Mouse (Mus musculus) E14TG2a.4 (cell line): ENCODE measurements around the gene Dap.

ENCODE experiments used
- H3K27me3 ChIP-seq: 2 replicates; pipeline ENCODE4 v1.6.1; 2014; ENCODE audit warnings: low read length, control low read depth; ENCODE audit not compliant: insufficient read depth
- H3K36me3 ChIP-seq: 2 replicates; pipeline ENCODE4 v1.6.1; 2014; ENCODE audit warnings: low read length, control low read depth; ENCODE audit not compliant: insufficient read depth
- H3K4me1 ChIP-seq: replicated peaks from 2 replicates; pipeline ENCODE4 v1.6.1; 2014; ENCODE audit warnings: low read depth, low read length, control low read depth
- H3K4me3 ChIP-seq: replicated peaks from 2 replicates; pipeline ENCODE4 v1.5.1; 2014; ENCODE audit warnings: mild to moderate bottlenecking, low read length
- H3K9me3 ChIP-seq: 2 replicates; pipeline ENCODE4 v1.6.1; 2014; ENCODE audit warnings: low read length, control low read depth
- CTCF ChIP-seq: conservative IDR thresholded peaks from 2 replicates; pipeline ENCODE4 v1.5.1; 2014; ENCODE audit warnings: low read length
- NANOG ChIP-seq: IDR thresholded peaks from 2 replicates; pipeline ENCODE4 v1.6.1; 2014; ENCODE audit warnings: borderline replicate concordance, low read length, mixed read lengths
- POU5F1 ChIP-seq: IDR thresholded peaks from 2 replicates; pipeline ENCODE4 v1.6.1; 2014; ENCODE audit warnings: low read length, borderline replicate concordance

Gene Dap

GRCm38 (mm10) chr15:31244696-31245445, 20.8 kb downstream of the Dap start:
- Histone ChIP-seq H3K27me3 (peaks cover 20% of the 10 kb centered on the region), H3K36me3 (no peaks in the 10 kb centered on the region), H3K4me3 (no peak overlapping the region), H3K9me3 (peaks cover 10% of the 10 kb centered on the region), H3K4me1 (peaks cover 23% of the 10 kb centered on the region)
- TF ChIP-seq NANOG (no peak), POU5F1 (no peak), CTCF (no peak)

GRCm38 (mm10) chr15:31245934-31246333, 21.8 kb downstream of the Dap start:
- Histone ChIP-seq H3K9me3 (peaks cover 10% of the 10 kb centered on the region), H3K36me3 (no peaks in the 10 kb centered on the region), H3K4me1 (peaks cover 23% of the 10 kb centered on the region), H3K4me3 (peak overlapping the region; percentile 54), H3K27me3 (peaks cover 20% of the 10 kb centered on the region)
- TF ChIP-seq CTCF: no peak
- TF ChIP-seq POU5F1: no peak
- no peak for TF ChIP-seq NANOG

- peaks cover 2% of the 10 kb centered on the region for H3K9me3 ChIP-seq
- TF ChIP-seq NANOG (no peak), CTCF (no peak), POU5F1 (no peak)
- H3K36me3 ChIP-seq: no peaks in the 10 kb centered on the region
- no peak overlapping the region for H3K4me3 ChIP-seq
- peaks cover 20% of the 10 kb centered on the region for H3K27me3 ChIP-seq
- peaks cover 23% of the 10 kb centered on the region for H3K4me1 ChIP-seq
These were observed 22.9 kb downstream of the Dap start for GRCm38 (mm10) chr15:31247035-31247434.

DNA sequence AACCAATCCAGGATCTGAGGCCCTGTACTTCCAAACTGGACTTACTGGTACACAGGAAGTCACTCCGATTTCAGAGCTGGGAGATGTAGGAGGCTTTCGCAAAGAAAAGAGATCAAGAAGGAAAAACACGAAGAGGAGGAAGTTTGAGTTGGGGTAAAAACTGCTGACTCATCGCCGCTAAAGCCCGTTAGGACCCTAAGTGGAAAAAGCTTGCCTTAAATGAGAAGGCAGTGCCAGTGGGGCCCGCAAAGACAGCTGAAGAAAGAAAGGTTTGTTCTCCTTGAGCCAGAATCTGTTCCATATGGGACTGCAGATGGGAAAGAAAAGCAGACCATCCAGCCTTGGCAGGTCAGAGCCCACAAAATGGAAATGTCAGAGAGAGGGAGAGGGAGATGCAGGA, 24.8 kb downstream of the Dap start:
- Histone ChIP-seq H3K36me3 (no peaks in the 10 kb centered on the region), H3K9me3 (no peaks in the 10 kb centered on the region), H3K4me3 (no peak overlapping the region), H3K27me3 (peaks cover 20% of the 10 kb centered on the region), H3K4me1 (peaks cover 23% of the 10 kb centered on the region)
- TF ChIP-seq CTCF (no peak), POU5F1 (no peak), NANOG (no peak)

DNA sequence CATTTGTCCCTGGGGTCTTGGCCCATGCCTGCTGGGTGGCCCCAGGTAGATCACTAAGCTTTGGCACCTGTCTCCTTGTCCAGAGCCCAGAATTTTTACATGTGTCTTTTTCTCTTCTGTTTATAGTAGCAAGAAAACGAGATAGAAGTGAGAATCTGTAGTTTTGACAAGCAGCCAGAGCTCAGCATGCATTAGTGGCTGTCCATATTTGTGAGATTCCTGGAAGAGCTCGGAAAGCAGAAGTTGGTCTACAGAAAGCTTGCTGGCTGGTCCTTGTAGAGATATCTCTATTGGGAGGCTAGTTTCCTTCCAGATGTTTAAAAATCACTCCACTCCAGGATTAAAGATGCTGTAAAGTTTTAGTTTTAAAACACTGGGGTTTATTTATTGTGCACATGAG, 25.9 kb downstream of the Dap start:
- H3K9me3 ChIP-seq: no peaks in the 10 kb centered on the region
- H3K4me1 ChIP-seq: peaks cover 23% of the 10 kb centered on the region
- H3K4me3 ChIP-seq: no peak overlapping the region
- no peak for TF ChIP-seq NANOG
- peaks cover 20% of the 10 kb centered on the region for H3K27me3 ChIP-seq
- H3K36me3 ChIP-seq: no peaks in the 10 kb centered on the region

DNA sequence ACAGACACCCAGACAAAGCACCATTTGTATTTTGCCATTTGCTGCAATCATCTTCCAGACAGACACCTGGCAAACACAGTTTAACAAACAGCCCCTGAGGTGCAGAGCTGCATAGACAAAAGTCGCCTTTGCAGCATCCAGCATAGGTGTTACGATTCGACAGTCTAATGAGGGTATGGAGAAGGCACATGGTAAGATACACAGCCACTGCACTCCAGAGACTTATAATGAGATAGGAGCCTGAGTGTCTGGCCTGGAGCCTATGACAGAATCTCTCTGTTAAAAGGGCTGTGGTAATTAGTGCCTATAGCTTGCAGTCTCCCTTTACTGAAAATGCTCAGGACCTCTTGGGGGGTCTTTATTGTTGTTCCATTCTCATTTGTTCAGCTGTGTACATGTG, 26.6 kb downstream of the Dap start:
- H3K9me3 ChIP-seq: no peaks in the 10 kb centered on the region
- TF ChIP-seq CTCF (no peak), NANOG (no peak), POU5F1 (no peak)
- peaks cover 23% of the 10 kb centered on the region for H3K4me1 ChIP-seq
- no peak overlapping the region for H3K4me3 ChIP-seq
- no peaks in the 10 kb centered on the region for H3K36me3 ChIP-seq
- H3K27me3 ChIP-seq: peaks cover 20% of the 10 kb centered on the region

- Histone ChIP-seq H3K4me1 (peaks cover 18% of the 10 kb centered on the region), H3K27me3 (peaks cover 20% of the 10 kb centered on the region), H3K36me3 (no peaks in the 10 kb centered on the region), H3K4me3 (no peak overlapping the region), H3K9me3 (no peaks in the 10 kb centered on the region)
- TF ChIP-seq CTCF (no peak), NANOG (no peak), POU5F1 (no peak)
These were observed 27.1 kb downstream of the Dap start for GRCm38 (mm10) chr15:31251189-31251588.

DNA sequence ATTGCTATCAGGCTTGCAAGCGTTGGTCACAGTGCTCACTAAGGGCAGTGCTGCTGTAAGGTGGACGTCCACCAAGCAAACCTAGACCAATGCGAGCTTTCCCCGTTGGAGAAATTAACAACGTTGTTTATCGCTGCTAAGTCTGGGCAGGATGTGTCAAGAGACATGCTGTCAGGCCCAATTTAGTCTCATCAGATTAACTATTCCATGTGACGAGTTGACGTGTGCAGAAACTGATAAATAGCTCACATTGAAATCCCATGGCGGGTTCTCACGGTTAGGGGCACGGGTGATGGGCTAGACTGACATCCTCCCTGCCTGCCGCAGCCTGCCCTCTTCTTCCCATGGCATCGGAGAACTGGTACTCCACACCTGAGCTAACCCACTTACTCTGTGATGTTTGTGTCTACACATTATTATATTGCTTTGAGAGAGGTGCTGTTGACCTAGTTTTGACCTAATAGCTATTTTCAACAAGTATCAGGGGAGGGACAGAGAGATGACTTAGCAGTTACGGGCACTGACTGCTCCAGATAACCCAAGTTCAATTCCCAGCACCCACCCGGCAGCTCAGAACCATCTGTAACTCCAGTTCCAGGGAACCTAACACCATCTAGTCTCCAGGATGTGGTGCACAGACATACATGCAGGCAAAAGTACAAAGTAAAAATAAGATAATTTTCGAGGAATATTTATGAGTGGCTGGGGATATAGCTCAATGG, 28.6 kb downstream of the Dap start:
- Histone ChIP-seq H3K9me3 (no peaks in the 10 kb centered on the region), H3K4me3 (no peak overlapping the region), H3K36me3 (no peaks in the 10 kb centered on the region), H3K4me1 (peaks cover 10% of the 10 kb centered on the region), H3K27me3 (peaks cover 18% of the 10 kb centered on the region)
- TF ChIP-seq CTCF (no peak), NANOG (no peak), POU5F1 (no peak)

DNA sequence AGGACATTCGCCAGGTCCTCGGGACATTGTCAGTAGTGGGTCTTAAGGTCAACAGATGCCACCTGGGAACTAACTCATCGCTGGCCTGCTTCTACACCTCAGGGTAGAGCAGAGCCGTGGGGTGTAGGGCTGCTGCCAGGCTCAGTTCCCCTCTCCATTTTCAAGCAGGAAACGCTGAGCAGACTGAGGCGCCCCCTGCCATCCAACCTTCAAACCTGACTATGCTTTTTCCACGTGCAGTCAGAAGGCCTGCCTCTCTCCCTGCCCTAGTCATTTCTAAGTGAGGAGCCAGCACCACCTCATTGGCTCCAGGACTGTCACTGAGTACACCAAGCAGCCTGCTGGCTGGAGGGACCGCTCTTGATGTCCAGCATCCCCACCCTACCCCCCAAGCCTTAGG, 29.3 kb downstream of the Dap start:
- TF ChIP-seq POU5F1: no peak
- no peak for TF ChIP-seq NANOG
- no peak for TF ChIP-seq CTCF
- H3K27me3 ChIP-seq: peaks cover 16% of the 10 kb centered on the region

More for the DNA sequence above, 29.3 kb downstream of the Dap start:
- Histone ChIP-seq H3K4me1 (peaks cover 11% of the 10 kb centered on the region), H3K36me3 (no peaks in the 10 kb centered on the region), H3K9me3 (no peaks in the 10 kb centered on the region), H3K4me3 (no peak overlapping the region)
